Mouse (Mus musculus) gastrocnemius, postnatal 14 days (tissue): ENCODE measurements around the gene Tgfbi. TPM values are rescaled to one million over a fixed set of nuclear protein-coding genes. Genes with fewer than 3 reads are reported as not detected.

Experiments used
- DNase-seq: peaks from one replicate; pipeline ENCODE4 v3.0.0; 2021; ENCODE audit warnings: mixed read lengths
- intact Hi-C: fragments of 180-260 bp; cut with DNase I; formaldehyde crosslinking; loops from one replicate; pipeline ENCODE4 v1.15.1; 2025; ENCODE audit warnings: low total_unique reads
- long read RNA-seq, 2 experiments: library from polyadenylated mRNA; stranded (forward); transcript quantifications; one replicate each; pipeline ENCODE4 v2.0.0; 2021
- total RNA-seq, 2 experiments: library from RNA; stranded (reverse); gene quantifications; 2 replicates each; pipeline ENCODE4 v1.2.3; 2021

Gene Tgfbi
- 10 to 100 TPM; 33.5 to 45.6 TPM for total RNA-seq
- long read RNA-seq, experiment 1, transcript Tgfbi-201 (17 exons, 2,714 nt) = major isoform, 13 of 14 reads
- long read RNA-seq, experiment 1, partial matches to known transcripts = 1 of 14 reads
- long read RNA-seq, experiment 1, other reads (novel, unspliced or antisense) = 0 of 14 reads
- long read RNA-seq, experiment 2, transcript Tgfbi-201 (17 exons, 2,714 nt) = major isoform, 17 of 26 reads
- long read RNA-seq, experiment 2, partial matches to known transcripts = 7 of 26 reads
- long read RNA-seq, experiment 2, other reads (novel, unspliced or antisense) = 2 of 26 reads

DNA sequence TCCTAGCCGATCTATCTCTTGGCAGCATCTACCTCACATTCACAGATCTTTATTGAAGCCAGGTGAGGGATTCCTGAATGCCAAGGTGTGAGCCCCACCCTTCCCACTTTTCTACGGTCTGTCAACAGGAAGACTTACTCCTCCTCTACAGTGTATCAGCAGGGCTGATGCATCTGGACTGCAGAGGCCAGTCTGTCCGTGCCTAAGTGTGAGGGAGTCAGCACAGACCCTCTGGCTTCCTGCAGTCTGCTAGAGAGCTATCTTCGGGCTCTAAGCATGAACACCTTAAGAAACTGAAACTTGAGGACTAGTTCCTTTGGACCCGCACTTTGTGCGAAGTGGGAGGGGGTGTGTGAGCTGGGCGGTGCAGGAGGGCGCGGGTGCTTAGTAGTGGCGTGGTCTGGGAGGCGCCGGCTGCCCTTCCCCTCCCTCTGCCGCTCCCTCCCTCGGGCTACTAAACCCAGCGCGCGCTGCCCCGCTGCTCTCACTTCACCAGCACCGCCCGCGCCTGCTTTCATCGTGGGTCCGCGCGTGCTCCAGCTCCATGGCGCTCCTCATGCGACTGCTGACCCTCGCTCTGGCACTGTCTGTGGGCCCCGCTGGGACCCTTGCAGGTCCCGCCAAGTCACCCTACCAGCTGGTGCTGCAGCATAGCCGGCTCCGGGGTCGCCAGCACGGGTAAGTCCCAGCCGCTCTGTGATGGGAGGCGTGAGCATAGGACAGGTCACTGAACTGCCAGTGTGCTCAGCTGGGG is at the start of gene Tgfbi:
Gene Tgfbi (plus strand): TSS at position 421 of the 754 bp plus-strand sequence.
- intact Hi-C loops = no loop called here
- peak; percentile 73 for DNase-seq

DNA sequence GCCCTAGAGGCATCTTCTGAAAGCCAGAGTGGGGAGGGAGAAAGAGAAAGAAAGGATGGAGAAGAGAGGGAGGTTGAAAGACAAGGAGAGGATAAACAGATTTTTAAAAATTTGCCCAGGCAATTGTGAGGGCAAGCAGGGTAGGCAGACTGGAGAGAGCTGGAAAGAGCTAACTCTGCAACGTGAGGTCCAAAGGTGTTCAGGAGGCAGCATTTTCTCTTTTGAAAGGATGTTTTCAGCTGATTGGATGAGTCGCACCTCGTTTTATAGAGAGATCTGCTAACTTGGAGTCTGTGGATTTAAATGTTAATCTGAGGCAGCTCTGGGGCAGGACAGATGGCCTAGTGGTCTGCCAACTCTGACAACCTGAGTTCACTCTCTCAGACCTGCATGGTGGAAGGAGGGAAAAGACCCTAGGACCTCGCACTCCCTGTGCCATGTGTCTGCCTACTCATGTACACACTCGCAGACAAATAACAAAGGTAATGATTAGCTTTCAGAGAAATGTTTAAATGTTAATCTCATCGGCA is 49.4 kb upstream of the Tgfbi start:
- no peak for DNase-seq
- intact Hi-C loops = loop anchor here (5.0 to 10.0 kb wide), 3 partner anchors 82 to 1157 kb away; no protein-coding TSS in a partner anchor

DNA sequence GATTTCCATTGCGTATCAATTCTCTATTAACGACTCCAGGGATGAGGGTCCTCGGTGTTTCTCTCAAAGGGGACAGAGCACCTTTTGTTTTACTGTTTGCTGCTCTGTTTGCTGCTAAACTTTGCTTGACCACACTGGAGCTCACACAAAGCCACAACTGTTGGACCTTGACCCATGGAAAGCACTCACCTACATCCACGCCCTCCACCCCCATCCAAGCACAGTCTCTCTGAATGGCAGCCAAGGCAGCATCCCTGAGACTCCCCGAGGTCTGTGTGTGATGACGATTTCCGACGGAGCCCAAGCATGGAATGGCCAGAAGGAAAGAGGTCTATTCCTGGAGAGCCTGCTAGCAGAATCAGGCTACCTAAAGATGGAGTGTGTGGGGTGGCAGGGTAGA is 48.2 kb upstream of the Tgfbi start:
- no peak for DNase-seq
- intact Hi-C loops = loop anchor here (5.0 kb wide), 2 partner anchors 81 to 1156 kb away; no protein-coding TSS in a partner anchor

DNA sequence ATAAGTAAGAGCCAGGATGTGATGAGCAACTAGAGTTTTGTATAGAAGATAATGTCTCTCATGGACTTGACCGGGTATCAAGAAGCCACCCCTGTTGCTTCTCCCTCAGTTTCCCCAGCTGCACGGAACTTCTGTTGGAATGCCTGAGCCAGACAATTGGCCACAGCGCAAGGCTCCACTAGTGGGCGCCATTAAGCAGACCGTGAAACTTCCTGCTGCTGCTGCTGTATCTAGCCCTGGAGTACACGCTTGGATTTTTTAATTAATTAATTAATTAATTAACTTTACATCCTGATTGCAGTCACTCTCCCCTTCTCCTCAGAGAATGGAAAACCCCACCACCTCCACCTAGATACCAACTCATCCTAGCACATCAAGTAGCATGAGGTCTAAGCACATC is 46.2 kb upstream of the Tgfbi start:
- intact Hi-C loops = loop anchor here (5.0 kb wide), 2 partner anchors 79 to 1154 kb away; no protein-coding TSS in a partner anchor
- peak; percentile 42 for DNase-seq

DNA sequence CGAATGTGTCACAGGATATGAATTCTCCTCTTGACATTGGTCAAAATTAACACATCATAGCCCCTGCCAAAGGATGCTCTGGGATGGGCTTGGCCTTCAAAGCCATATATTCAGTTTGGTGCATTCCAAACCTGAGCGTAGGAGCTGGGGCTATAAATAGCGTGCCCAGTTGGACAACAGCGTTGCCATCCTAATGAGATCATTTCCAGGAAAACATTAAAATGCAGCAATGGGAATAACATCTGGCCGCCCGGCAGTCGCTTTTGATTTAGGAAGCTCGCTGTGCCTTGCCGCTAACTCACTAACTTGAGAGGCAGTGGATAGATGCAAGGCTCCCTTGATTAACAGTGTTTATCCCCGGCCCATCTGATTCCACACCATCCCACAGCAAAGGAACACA is 43.0 kb upstream of the Tgfbi start:
- intact Hi-C loops = no loop called here
- DNase-seq = peak; percentile 15

DNA sequence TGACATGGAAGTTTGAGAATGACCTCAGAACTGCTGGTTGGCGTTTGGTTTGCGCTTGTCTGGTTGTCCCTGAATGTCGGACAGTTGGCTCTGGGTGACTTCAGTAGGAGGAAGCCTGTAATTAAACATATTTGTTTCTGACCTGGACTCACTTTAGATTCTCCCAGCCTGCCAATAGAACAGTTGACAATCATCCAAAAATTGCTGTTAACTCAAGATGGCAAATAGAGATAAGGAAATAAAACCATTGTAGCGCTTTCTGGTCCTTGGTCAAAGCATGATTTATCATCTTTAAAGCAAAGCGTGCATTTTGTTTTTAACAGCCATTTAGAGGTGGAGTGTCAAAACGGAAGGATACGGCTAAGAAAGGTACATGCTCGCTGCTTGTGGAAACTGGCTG is 37.7 kb upstream of the Tgfbi start:
- intact Hi-C loops = loop anchor here (5.0 kb wide), 1 partner anchor 86 kb away; no protein-coding TSS in a partner anchor
- DNase-seq = no peak

DNA sequence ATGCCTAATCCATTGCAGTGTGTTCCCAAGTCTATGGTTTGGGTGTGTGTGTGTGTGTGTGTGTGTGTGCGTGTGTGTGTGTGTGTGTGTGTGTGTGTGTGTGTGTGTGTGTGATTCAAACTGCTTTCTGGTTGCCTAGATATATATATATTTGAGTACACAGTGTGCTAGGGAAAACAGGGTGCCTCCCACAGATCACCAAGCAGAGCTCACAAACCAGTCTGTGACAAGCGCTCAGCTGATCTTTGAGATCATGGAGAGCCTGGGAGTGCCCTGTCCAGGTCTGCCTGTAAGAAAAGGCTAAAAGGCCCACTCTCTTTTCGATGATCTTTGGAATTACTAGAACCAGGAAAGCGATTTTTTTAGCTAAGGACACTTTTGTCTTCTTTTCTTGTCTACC is 34.2 kb upstream of the Tgfbi start:
- intact Hi-C loops = loop anchor here (5.0 kb wide), 1 partner anchor 67 kb away; no protein-coding TSS in a partner anchor
- DNase-seq = no peak

DNA sequence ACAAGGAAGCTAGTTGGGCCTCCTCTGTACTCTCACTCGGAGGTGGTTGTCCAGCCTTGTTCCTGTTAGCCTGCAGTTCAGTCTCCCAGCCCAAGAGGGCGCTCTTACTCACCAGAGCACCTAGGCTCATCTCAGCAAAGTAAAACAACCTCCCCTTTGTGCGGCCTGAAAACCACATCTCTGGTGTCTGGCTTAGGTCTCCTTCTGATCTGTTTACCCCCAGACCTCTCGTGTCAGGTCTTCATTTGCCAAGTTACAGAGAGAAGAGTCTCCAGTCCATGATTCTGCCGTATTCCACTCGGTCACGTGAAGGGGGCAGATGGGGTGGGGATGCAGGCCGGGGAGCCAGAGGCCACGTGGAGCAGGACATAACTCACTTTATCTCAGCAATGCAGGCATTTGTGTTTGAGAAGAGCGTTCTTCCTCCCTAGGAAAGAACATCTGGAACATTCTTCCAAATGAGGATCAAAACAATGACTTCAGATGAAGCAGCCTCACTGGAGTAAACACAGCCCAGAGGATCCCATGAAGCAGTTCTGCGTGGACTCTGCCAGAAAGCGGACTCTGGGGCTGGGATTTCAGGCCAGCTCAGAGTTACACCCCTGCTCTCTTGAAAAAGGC is 33.5 kb upstream of the Tgfbi start:
- peak; percentile 73 for DNase-seq
- intact Hi-C loops = loop anchor here (5.0 kb wide), 1 partner anchor 66 kb away; no protein-coding TSS in a partner anchor

DNA sequence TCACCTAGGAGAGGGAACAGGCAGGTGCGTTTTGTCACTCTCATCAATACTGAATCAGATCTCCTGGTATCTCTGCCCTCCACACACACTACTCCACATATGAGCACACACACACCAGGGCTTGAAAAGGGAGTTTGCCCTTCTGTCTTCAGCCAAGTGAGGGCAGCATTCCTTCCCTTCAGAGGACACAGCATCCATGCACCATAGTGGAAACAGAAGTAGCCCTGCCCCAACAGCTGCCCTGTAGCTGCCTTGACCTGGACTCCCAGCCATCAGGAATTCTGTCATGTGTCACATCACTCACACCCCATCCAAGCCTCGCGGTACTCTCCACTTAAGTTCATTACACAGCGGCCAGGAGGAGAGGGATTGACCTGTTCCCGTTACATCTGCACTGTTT is 31.2 kb upstream of the Tgfbi start:
- intact Hi-C loops = loop anchor here (5.0 kb wide), 1 partner anchor 64 kb away; no protein-coding TSS in a partner anchor
- DNase-seq = no peak

DNA sequence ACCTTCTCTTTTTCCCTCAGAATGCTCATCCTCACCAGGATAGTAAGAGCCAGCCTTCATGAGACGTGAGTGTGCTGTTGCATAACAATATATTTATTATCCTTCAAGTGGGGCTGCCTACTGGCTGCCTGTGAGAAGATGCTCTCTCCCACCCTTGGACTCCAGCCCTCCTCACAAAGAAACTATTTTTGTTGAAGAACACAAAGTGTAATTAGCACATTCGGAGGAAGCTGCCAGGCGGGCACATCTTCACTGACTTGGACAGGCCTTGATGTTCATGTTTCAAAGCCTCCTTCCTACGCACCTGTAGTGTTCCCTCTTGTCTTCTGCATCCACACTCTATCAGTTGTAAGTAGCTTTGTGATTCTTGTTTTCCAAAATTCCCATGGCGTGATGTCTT is 28.9 kb upstream of the Tgfbi start:
- intact Hi-C loops = no loop called here
- no peak for DNase-seq

DNA sequence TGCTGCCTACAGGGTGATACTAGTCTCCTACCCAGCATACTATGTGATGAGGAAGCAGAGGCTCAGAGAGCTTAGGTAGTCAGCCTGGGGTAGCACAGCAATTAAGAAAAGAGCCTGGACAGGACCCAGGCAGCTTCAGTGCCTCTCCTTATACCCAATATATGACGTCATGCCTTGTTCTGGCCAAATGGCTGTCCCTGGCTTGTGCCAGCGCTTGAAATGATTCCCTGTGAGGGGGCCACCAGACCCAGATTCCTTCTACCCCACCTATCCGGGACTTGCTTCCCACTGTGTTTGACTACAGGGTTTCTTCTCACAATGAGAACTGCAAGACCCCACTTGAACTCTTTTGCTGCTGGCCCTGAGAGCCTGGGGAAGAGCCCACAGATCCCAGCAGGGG is 27.8 kb upstream of the Tgfbi start:
- no peak for DNase-seq
- intact Hi-C loops = no loop called here

DNA sequence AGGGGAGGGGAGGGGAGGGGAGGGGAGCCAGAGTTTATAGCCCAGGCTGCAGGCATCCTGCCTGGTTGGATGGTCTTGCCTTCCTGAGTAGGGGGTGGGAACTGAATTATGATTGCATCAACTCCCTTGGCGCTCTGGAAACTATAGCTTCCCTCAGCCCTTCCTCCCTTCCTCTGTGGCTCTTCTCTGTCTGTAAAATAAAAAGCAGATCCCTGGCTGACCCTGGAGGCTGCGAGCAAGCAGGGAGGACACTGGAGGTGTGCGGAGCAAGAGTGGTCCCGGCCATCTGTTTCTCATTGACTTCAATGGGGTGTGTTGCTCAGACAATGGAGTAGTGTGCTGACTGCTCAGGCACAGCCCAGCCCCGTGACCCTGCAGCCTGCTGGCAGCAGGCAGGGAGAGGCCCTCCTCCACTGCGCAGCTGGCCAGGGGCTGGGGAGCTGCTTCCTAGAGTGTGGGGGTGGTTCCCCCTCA is 27.3 kb upstream of the Tgfbi start:
- intact Hi-C loops = no loop called here
- DNase-seq = peak; percentile 83

DNA sequence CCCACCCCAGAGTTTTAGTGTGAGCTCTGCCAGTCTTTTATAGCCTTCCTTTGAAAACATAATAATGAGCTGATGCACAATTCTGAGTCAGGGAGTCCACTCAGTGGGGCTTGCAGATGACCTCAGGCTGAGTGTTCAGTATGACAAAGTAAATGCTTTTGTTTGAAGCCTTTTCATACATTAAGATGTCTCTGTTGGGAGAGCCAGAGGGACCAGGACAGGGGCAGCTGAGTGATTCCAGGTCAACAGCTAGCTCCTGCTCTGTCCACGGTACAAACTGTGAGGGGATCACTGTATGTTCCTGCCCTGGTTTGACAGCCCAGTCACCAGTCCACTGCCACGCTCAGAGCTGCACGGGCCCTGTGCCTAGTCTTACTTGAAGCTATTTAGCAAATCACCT is 26.6 kb upstream of the Tgfbi start:
- no peak for DNase-seq
- intact Hi-C loops = no loop called here

DNA sequence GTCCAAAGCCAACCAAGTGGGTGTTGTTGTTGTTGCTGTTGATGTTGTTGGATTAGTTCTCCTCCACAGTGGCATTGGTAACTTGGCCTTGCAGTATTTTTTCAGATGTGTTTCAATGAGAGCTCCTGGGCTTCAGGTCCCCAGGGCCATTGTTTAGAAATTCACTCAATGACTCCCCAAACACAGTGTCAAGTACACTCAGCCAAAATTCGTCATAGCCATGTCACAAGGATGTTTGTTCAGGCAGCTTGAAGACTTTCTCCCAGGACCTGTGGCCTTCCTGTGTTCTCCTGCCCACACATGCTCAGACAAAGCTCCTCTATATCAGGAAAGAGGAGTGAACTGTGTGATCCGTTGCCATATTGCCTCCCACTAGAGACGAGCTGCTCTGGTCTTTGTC is 23.3 kb upstream of the Tgfbi start:
- intact Hi-C loops = no loop called here
- no peak for DNase-seq

DNA sequence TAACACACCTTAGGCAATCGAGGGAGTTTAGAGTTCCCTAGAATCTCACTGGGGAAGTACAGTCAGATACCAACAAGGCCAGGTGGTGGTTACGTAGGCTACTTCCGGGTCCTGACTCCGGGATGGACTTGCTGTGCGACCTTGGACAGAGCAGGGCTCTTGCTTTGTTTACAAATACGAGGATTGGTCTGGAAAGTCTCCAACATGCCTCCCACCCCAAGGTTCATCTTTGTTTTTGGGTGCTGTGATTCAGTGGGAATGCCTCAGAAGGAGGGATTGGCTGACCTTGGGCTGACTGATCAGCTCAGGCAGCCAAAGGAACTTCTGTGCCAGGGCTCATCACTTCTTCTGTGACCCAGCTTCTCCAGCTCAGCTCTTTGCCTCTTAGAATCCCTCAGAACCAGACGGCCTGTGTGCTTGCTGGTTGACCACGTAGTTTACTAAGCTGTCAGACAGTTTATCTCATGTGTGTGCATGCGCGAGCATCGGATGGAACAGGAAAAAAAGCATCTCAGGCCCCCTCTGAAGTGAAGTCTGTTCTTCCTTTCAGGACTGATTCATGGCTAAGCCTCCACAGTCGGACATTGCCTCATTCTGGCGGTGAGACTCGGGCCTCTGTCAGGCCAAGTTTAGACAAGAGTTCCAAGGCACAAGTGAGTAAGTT is 20.7 kb upstream of the Tgfbi start:
- peak; percentile 65 for DNase-seq
- intact Hi-C loops = no loop called here

DNA sequence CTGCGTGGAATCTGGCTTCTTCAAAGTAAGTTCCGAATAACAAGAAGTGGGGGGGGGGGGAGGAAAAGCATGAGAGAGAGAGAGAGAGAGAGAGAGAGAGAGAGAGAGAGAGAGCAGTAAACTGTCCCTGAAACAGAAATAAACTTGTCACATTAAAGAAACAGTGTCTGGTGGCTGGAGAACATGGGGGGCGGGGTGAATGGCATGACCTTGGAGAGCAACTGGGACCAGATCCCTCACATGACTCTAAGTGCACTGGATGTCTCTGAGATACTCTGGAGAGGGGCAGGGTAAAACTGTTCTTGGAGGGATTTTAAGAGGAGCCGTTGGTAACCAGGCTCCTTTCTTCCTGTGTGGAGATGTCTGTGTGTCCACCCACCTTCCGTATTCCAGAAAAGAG is 19.1 kb upstream of the Tgfbi start:
- intact Hi-C loops = no loop called here
- DNase-seq = no peak

DNA sequence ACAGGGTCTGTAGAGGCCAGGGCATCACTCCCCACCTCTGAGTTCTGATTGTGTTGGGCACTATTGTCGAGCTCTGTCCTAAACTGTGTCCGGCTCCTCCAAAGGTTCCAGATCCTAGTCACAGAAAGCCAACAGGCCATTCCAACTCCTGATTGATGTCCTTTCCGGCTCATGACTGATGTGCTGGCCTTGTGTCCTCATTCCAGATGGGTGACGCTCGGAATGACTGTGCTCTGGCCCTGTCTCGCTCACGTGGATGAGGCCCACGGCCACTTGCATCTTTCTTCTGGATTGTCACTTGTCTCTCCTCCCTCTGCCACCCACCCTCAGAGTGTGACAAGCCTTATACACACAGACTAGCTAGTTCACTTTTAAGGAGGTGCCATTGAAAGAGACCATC is 18.1 kb upstream of the Tgfbi start:
- intact Hi-C loops = no loop called here
- no peak for DNase-seq

DNA sequence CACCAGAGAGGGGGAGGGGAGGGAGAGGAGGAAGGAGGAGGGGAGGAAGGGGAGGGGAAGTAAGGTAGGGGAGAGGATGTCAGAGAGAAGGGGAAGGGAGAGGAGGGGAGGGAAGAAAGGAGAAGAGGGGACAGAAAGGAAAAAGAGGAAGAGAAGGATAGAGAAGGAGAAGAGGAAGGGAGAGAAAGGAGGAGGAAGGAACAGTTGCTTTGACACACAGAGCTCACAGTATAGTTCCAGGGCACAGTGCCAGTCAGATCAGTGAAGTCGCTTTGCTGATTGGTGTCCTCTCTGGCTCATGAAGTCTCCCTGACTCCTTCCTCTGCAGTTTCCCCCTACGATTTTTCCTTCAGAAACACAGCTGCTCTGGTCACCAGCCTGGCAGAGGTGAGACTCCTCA is 17.4 kb upstream of the Tgfbi start:
- intact Hi-C loops = no loop called here
- DNase-seq = no peak

DNA sequence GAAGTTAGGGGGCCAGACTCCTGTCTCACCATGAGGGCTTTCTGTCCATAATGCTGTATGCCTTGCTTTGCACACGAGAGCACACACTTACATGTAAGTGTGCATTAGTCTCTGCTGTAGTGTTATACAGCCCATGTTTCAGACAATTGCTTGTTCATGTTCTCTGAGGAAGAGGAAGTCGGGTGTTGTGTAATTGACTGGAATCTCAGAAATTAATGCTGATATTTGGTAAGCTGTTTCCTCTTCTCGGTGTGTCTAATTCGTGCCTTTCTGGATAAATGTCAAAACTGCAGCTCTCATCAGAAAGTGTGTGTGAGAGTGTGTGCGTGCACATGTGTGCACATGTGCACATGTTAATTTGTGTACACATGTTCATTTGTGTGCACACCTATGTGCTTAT is 16.1 kb upstream of the Tgfbi start:
- intact Hi-C loops = no loop called here

More for the DNA sequence above, 16.1 kb upstream of the Tgfbi start:
- no peak for DNase-seq
